Mouse (Mus musculus) liver, postnatal 0 days (tissue): Measurements from ENCODE around the gene Nhlrc3. TPM values are rescaled to one million over a fixed set of nuclear protein-coding genes. Genes with fewer than 3 reads are reported as not detected.

Experiments used
- ATAC-seq: fragments of 200-750 bp; cut with Nextera tagmentation; 2 replicates; pipeline ENCODE4 v1.8.0; 2017; ENCODE audit warnings: mild to moderate bottlenecking, moderate library complexity
- DNase-seq: peaks from one replicate; pipeline ENCODE4 v3.0.0-alpha.2; 2016
- H3K27ac ChIP-seq: fragments of 300-500 bp; sonication (generic); 2 replicates; pipeline ENCODE4 v1.5.1; 2014; ENCODE audit warnings: antibody characterized with exemption, moderate library complexity, mild to moderate bottlenecking, low read depth
- H3K27me3 ChIP-seq: fragments of 300-500 bp; sonication (generic); 2 replicates; pipeline ENCODE4 v1.6.1; 2014; ENCODE audit warnings: low read length, control low read depth, mixed read lengths; ENCODE audit not compliant: insufficient read depth
- H3K36me3 ChIP-seq: fragments of 300-500 bp; sonication (generic); replicated peaks from 2 replicates; pipeline ENCODE4 v1.6.1; 2014; ENCODE audit warnings: mild to moderate bottlenecking, control low read depth, low read length, moderate library complexity, mixed read lengths; ENCODE audit not compliant: insufficient read depth
- H3K4me1 ChIP-seq: fragments of 300-500 bp; sonication (generic); 2 replicates; pipeline ENCODE4 v1.6.1; 2014; ENCODE audit warnings: antibody characterized with exemption, mild to moderate bottlenecking, control low read depth; ENCODE audit not compliant: insufficient read depth
- H3K4me2 ChIP-seq: fragments of 300-500 bp; sonication (generic); 2 replicates; pipeline ENCODE4 v1.6.1; 2014; ENCODE audit warnings: low read depth, mild to moderate bottlenecking, low read length, moderate library complexity, mixed read lengths
- H3K4me3 ChIP-seq: fragments of 300-500 bp; sonication (generic); 2 replicates; pipeline ENCODE4 v1.5.1; 2014; ENCODE audit warnings: low read depth, low read length
- H3K9ac ChIP-seq: fragments of 300-500 bp; sonication (generic); replicated peaks from 2 replicates; pipeline ENCODE4 v1.6.1; 2014; ENCODE audit warnings: mild to moderate bottlenecking, moderate library complexity
- H3K9me3 ChIP-seq: fragments of 300-500 bp; sonication (generic); 2 replicates; pipeline ENCODE4 v1.6.1; 2016; ENCODE audit warnings: mild to moderate bottlenecking, control low read depth, low read length, mixed read lengths
- CTCF ChIP-seq: sonication (generic); IDR thresholded peaks from 2 replicates; pipeline ENCODE4 v1.5.1; 2016; ENCODE audit warnings: antibody characterized with exemption, low read depth
- EP300 ChIP-seq: IDR thresholded peaks from 2 replicates; pipeline ENCODE4 v1.6.1; 2016; ENCODE audit warnings: antibody characterized with exemption, low read depth, mild to moderate bottlenecking
- WGBS: fragments of 180-500 bp; shearing (Covaris S2); extraction: QIAGEN DNeasy Blood & Tissue Kit; methylation state at CpG from one replicate; pipeline ENCODE4 v1.1.7; 2014; ENCODE audit not compliant: insufficient replicate concordance; 5-methylcytosine and 5-hydroxymethylcytosine counted together
- polyA plus RNA-seq: library from polyadenylated mRNA; unstranded; fragments of >200 nt; fragmentation: Nextera tagmentation; extraction: Ambion mirVana; gene quantifications from 2 replicates; pipeline ENCODE4 v1.2.1, GENCODE M21; 2015

The Nhlrc3 gene
- 5.0 and 6.1 TPM in 2 replicates for polyA plus RNA-seq

GRCm38 (mm10) chr3:53463046-53463764, at the start of gene Nhlrc3, which contains the start of gene Proser1:
TSS of gene Nhlrc3 (minus strand) at chr3:53463332.
TSS of gene Proser1 (plus strand) at chr3:53463666.
- Histone ChIP-seq H3K4me2 (peak within 1 kb of the TSS; percentile 85), H3K27ac (peak within 1 kb of the TSS; percentile 93), H3K4me1 (peaks cover 21% of the 10 kb centered on the region), H3K36me3 (peaks cover 13% of the 10 kb centered on the region), H3K27me3 (no peaks in the 10 kb centered on the region), H3K9ac (peak within 1 kb of the TSS; percentile 87), H3K9me3 (no peaks in the 10 kb centered on the region), H3K4me3 (peak within 1 kb of the TSS; percentile 93)
- TF ChIP-seq EP300 (peak; percentile 69; the same call in 1 of the 2 replicates), CTCF (no peak)
- WGBS: under 1% methylated on average over 52 of the region's 52 CpGs
- ATAC-seq (peak; percentile 94), DNase-seq (peak; percentile 94)

DNA sequence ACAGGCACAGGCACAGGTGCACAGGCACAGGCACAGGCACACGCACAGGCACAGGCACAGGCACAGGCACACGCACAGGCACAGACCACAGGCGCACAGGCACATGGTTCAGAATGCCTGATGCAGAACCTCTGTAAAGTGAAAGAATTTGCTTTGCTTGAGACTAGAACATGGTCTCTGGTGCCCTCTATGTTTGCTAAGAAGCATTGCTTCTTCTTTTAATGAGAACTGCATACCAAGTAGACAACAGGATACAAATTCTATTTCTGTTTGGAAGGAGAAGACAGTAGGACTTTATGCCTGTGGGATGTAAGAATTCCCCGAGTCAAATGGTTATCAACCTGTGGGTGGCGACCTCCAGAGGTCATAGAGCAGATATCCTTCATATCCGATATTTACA, 39.3 kb upstream of the Nhlrc3 start:
- ATAC-seq (no peak), DNase-seq (no peak)
- Histone ChIP-seq H3K9ac (no peak overlapping the region), H3K4me2 (no peak overlapping the region), H3K27ac (no peak overlapping the region), H3K27me3 (no peaks in the 10 kb centered on the region), H3K4me3 (no peak overlapping the region), H3K9me3 (no peaks in the 10 kb centered on the region), H3K36me3 (no peaks in the 10 kb centered on the region), H3K4me1 (no peaks in the 10 kb centered on the region)
- TF ChIP-seq EP300 (no peak), CTCF (peak; percentile 67)
- 54% methylated on average over 6 of the region's 6 CpGs for WGBS

DNA sequence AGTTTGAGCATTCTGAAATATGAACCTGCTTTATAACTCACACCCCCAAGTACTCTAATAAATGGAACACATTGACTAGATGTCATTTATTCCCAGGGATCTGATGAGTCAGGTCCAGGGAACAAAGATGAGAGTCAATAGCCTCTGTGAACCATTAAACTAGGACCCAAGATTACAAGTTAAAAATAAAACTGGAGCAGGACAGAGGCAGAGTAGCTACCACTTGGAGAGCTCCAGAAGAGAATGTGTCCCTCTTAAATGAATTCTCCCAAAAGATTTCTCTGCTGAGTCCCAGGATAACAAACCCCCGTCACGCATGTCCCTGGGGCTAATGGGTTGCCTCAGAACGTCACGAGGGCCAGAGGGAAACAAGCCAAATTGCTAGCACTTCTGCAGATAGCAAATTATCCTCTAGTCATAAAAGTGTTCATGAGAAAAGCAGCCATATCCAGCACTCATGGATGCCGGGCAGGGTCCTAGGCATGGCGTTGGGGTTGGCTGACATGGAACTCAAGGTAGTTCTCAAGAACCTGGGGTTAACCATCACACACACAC, 35.3 kb upstream of the Nhlrc3 start:
- DNase-seq (no peak), ATAC-seq (no peak)
- Histone ChIP-seq H3K4me1 (no peaks in the 10 kb centered on the region), H3K9me3 (no peaks in the 10 kb centered on the region), H3K9ac (no peak overlapping the region), H3K27ac (no peak overlapping the region), H3K4me2 (no peak overlapping the region), H3K4me3 (no peak overlapping the region), H3K27me3 (no peaks in the 10 kb centered on the region), H3K36me3 (no peaks in the 10 kb centered on the region)
- TF ChIP-seq CTCF (no peak), EP300 (no peak)
- WGBS: 67% methylated on average over 6 of the region's 6 CpGs

- no peak within 1 kb of the TSS for H3K9ac ChIP-seq
- no peak for ATAC-seq
- H3K4me3 ChIP-seq: no peak within 1 kb of the TSS
- no peaks in the 10 kb centered on the region for H3K27me3 ChIP-seq
- TF ChIP-seq EP300 (no peak), CTCF (no peak)
- DNase-seq: no peak
- no peaks in the 10 kb centered on the region for H3K36me3 ChIP-seq
- H3K27ac ChIP-seq: peak within 1 kb of the TSS; percentile 39; the same call in 1 of the 2 replicates
- H3K9me3 ChIP-seq: no peaks in the 10 kb centered on the region
- no peak within 1 kb of the TSS for H3K4me2 ChIP-seq
- WGBS: 72% methylated on average over 6 of the region's 6 CpGs
- H3K4me1 ChIP-seq: no peaks in the 10 kb centered on the region; the same call in 1 of the 2 replicates
Measured at GRCm38 (mm10) chr3:53488353-53488752, 25.2 kb upstream of the Nhlrc3 start, which contains the start of gene Stoml3. TSS of gene Stoml3 (plus strand) at chr3:53488653.

GRCm38 (mm10) chr3:53486996-53487576, 24.0 kb upstream of the Nhlrc3 start:
- WGBS: 36% methylated on average over 9 of the region's 9 CpGs
- DNase-seq: no peak
- no peak overlapping the region for H3K4me2 ChIP-seq
- H3K4me1 ChIP-seq: no peaks in the 10 kb centered on the region; the same call in 1 of the 2 replicates
- H3K9ac ChIP-seq: no peak overlapping the region
- H3K36me3 ChIP-seq: peaks cover 4% of the 10 kb centered on the region; the same call in 1 of the 2 replicates
- peak; percentile 57 for ATAC-seq
- H3K27ac ChIP-seq: peak overlapping the region; percentile 39; the same call in 1 of the 2 replicates
- H3K9me3 ChIP-seq: no peaks in the 10 kb centered on the region
- H3K27me3 ChIP-seq: no peaks in the 10 kb centered on the region
- H3K4me3 ChIP-seq: no peak overlapping the region
- TF ChIP-seq EP300: no peak; the same call in 1 of the 2 replicates
- TF ChIP-seq CTCF: no peak

GRCm38 (mm10) chr3:53486561-53486960, 23.4 kb upstream of the Nhlrc3 start:
- H3K4me2 ChIP-seq: no peak overlapping the region
- H3K36me3 ChIP-seq: peaks cover 7% of the 10 kb centered on the region; the same call in 1 of the 2 replicates
- TF ChIP-seq EP300 (no peak), CTCF (no peak)
- no peak overlapping the region for H3K4me3 ChIP-seq
- WGBS: 74% methylated on average over 10 of the region's 10 CpGs
- 0 out of 2 replicates have a peak, but pooled peaks have one; percentile 41 for ATAC-seq
- peak overlapping the region; percentile 2; the same call in 1 of the 2 replicates for H3K27ac ChIP-seq
- H3K9me3 ChIP-seq: no peaks in the 10 kb centered on the region
- no peak for DNase-seq
- H3K9ac ChIP-seq: no peak overlapping the region
- H3K4me1 ChIP-seq: no peaks in the 10 kb centered on the region; the same call in 1 of the 2 replicates
- no peaks in the 10 kb centered on the region for H3K27me3 ChIP-seq
